Mouse (Mus musculus) spleen, adult 18-20 months (tissue): ENCODE results near the gene Zfp617.
"Not testable (repeated sequence)": the region's sequence is repeated elsewhere in the genome, so short reads cannot be mapped to it uniquely, and the experiment has no call there.

ENCODE experiments used
- DNase-seq, 2 experiments: peaks; one replicate each; pipeline ENCODE4 v3.0.0; 2022; ENCODE audit warnings: mixed read lengths in 2 of 2

Zfp617 gene

GRCm38 (mm10) chr8:71952961-71953700 is 44.7 kb downstream of the Zfp617 start:
- DNase-seq = not testable (repeated sequence)

DNA sequence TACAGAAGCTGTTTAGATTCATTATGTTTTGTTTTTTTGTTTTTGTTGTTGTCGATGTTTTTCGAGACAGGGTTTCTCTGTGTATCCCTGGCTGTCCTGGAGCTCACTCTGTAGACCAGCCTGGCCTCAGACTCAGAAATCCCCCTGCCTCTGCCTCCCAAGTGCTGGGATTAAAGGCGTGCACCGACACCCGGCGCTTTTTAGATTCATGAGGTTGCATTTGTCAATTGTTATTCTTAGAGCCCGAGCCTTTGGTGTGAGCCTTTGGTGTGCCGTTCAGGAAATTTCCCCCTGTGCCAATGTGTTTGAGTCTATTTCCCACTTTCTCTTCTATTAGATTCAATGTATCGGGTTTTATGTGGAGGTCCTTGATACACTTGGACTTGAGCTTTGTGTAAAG is 46.2 kb downstream of the Zfp617 start:
- no peak for DNase-seq

- DNase-seq = no peak
Measured at GRCm38 (mm10) chr8:71960483-71960882, 52.0 kb downstream of the Zfp617 start.

- no peak for DNase-seq
Measured at GRCm38 (mm10) chr8:71961796-71962195, 53.4 kb downstream of the Zfp617 start.

DNA sequence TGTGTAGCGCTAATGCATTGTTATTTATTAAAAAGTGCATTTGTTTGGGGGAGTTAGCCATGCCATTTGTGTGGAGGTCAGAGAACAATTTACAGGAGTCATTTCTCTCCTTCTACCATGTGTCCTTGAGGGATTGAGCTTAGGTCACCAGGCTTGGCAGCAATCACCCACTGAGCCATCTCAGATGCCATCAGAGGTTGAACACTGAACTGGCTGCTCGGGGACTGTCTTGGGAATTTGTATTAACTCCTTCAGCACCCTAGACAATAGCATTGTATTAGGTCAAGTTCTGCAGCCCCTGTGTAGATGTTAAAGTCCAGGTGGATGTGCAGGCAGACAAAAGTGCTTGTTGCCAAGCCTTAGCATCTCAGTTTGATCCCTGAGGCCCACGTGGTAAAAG is 55.6 kb downstream of the Zfp617 start:
- no peak for DNase-seq

DNA sequence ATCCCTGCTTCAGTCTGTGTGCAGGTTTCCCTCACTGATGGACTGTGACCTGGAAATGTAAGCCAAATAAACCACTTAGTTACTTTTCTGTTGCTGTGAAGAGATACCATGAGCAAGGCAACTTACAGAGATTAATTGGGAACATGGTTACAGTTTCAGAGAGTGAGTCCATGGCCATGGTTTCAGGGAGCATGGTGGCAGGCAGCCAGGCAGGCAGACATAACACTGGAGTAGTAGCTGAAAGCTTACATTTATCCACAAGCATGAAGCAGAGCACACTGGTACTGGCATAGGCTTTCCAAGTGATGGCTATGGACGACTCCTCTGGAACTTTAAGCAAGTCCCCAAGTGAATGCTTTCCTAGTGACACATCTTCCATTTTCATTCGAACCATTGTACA is 56.7 kb downstream of the Zfp617 start:
- no peak for DNase-seq

GRCm38 (mm10) chr8:71966411-71966810 is 58.0 kb downstream of the Zfp617 start:
- DNase-seq = no peak

DNA sequence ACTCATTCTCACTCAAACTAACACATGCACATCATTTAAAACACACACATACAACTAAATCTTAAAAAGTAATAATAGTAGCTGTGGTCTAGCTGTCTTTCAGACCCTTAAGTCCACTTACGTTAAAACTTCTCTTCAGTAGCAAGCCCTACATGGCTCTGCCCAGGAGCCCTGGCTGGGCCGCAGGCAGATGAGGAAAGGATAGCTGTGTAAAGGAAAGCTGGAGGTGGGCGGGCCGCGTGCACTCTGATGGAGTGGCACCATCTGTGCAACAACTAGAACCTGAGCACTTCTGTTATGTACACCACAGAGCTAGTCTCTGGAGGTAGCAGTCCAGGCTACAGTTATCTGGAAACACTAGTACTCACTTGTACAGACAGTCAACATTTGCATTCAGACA is 58.8 kb downstream of the Zfp617 start:
- DNase-seq = no peak

- no peak for DNase-seq
Measured at GRCm38 (mm10) chr8:71968100-71968499, 59.7 kb downstream of the Zfp617 start.

- no peak for DNase-seq
Measured at GRCm38 (mm10) chr8:71968636-71969035, 60.2 kb downstream of the Zfp617 start.

- no peak for DNase-seq
Measured at GRCm38 (mm10) chr8:71971945-71972344, 63.5 kb downstream of the Zfp617 start.

DNA sequence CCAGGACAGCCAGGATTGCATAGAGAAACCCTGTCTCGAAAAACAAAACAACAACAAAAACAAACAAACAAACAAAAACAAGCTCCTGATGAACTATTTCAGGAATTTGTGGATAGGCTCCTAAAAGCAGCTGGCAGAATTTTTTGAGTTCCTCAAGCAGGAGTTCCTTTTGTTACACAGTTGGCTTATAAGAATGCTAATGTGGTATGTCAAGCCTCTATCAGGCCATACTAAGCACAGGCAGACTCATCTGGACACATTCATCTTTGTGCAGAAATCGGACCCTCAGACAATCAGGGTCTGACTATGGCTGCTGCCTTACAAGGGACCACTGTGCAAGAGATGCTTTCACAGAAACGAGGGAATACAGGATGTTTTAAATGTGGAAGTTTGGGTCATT is 65.8 kb downstream of the Zfp617 start:
- no peak for DNase-seq

- DNase-seq = no peak
Measured at GRCm38 (mm10) chr8:71981032-71981431, 72.6 kb downstream of the Zfp617 start.

GRCm38 (mm10) chr8:71981456-71981855 is 73.0 kb downstream of the Zfp617 start:
- no peak for DNase-seq
